Mouse (Mus musculus): ENCODE data around the gene Lin52. TPM values are rescaled to one million over a fixed set of nuclear protein-coding genes. Genes with fewer than 3 reads are reported as not detected.

The Lin52 gene
- 13.3 and 19.3 TPM in 2 replicates for total RNA-seq (2014; fragmentation: Nextera tagmentation)
- total RNA-seq (2017): 11.1 and 24.3 TPM in 2 replicates

- peak; percentile 89 for ATAC-seq (replicated peaks; ENCODE audit: poor library complexity, severe bottlenecking)
Observed at GRCm38 (mm10) chr12:84450718-84451646, at the start of gene Lin52, which contains the start of gene Aldh6a1. Gene Lin52 (plus strand): TSS chr12:84451422. Gene Aldh6a1 (minus strand): TSS chr12:84451004.

GRCm38 (mm10) chr12:84402923-84403322, 48.3 kb upstream of the Lin52 start:
- no peak for ATAC-seq (replicated peaks; ENCODE audit: poor library complexity, severe bottlenecking)

- no peak for ATAC-seq (replicated peaks; ENCODE audit: poor library complexity, severe bottlenecking)
Observed at GRCm38 (mm10) chr12:84404541-84404940, 46.7 kb upstream of the Lin52 start.

- ATAC-seq (replicated peaks; ENCODE audit: poor library complexity, severe bottlenecking): no peak
Observed at GRCm38 (mm10) chr12:84407259-84407658, 44.0 kb upstream of the Lin52 start.

- peak; percentile 83 for ATAC-seq (replicated peaks; ENCODE audit: poor library complexity, severe bottlenecking)
Observed at GRCm38 (mm10) chr12:84407874-84408818, 43.1 kb upstream of the Lin52 start.

- ATAC-seq (replicated peaks; ENCODE audit: poor library complexity, severe bottlenecking): peak; percentile 90
Observed at GRCm38 (mm10) chr12:84408819-84409507, 42.3 kb upstream of the Lin52 start, which contains the start of the genes Entpd5 and Bbof1. Gene Entpd5 (minus strand): TSS chr12:84409029. Gene Bbof1 (plus strand): TSS chr12:84409071.

GRCm38 (mm10) chr12:84416834-84417604, 34.2 kb upstream of the Lin52 start, which contains the start of gene Rnf113a2:
Gene Rnf113a2 (plus strand): TSS chr12:84417196.
- ATAC-seq (replicated peaks; ENCODE audit: poor library complexity, severe bottlenecking): peak; percentile 98

- no peak for ATAC-seq (replicated peaks; ENCODE audit: poor library complexity, severe bottlenecking)
Observed at GRCm38 (mm10) chr12:84417605-84417922, 33.7 kb upstream of the Lin52 start.

- no peak for ATAC-seq (replicated peaks; ENCODE audit: poor library complexity, severe bottlenecking)
Observed at GRCm38 (mm10) chr12:84423990-84424389, 27.2 kb upstream of the Lin52 start.

- ATAC-seq (replicated peaks; ENCODE audit: poor library complexity, severe bottlenecking): no peak
Observed at GRCm38 (mm10) chr12:84429825-84430224, 21.4 kb upstream of the Lin52 start.

GRCm38 (mm10) chr12:84438697-84439096, 12.5 kb upstream of the Lin52 start:
- ATAC-seq (replicated peaks; ENCODE audit: poor library complexity, severe bottlenecking): no peak

GRCm38 (mm10) chr12:84442526-84442925, 8.7 kb upstream of the Lin52 start:
- no peak for ATAC-seq (replicated peaks; ENCODE audit: poor library complexity, severe bottlenecking)

- no peak for ATAC-seq (replicated peaks; ENCODE audit: poor library complexity, severe bottlenecking)
Observed at GRCm38 (mm10) chr12:84447386-84447785, 3.8 kb upstream of the Lin52 start.

GRCm38 (mm10) chr12:84448181-84448580, 3.0 kb upstream of the Lin52 start:
- ATAC-seq (replicated peaks; ENCODE audit: poor library complexity, severe bottlenecking): no peak

GRCm38 (mm10) chr12:84449887-84450286, 1.3 kb upstream of the Lin52 start:
- no peak for ATAC-seq (replicated peaks; ENCODE audit: poor library complexity, severe bottlenecking)

- ATAC-seq (replicated peaks; ENCODE audit: poor library complexity, severe bottlenecking): peak; percentile 28
Observed at GRCm38 (mm10) chr12:84450351-84450717, 888 bp upstream of the Lin52 start.

GRCm38 (mm10) chr12:84451801-84452200, 579 bp downstream of the Lin52 start:
- ATAC-seq (replicated peaks; ENCODE audit: poor library complexity, severe bottlenecking): no peak

GRCm38 (mm10) chr12:84456911-84457310, 5.7 kb downstream of the Lin52 start:
- no peak for ATAC-seq (replicated peaks; ENCODE audit: poor library complexity, severe bottlenecking)

- no peak for ATAC-seq (replicated peaks; ENCODE audit: poor library complexity, severe bottlenecking)
Observed at GRCm38 (mm10) chr12:84459845-84460244, 8.6 kb downstream of the Lin52 start.

Data from granulocyte monocyte progenitor cell, adult 5-6 weeks (primary cell).